Mouse (Mus musculus) gastrocnemius, postnatal 36 days (tissue): ENCODE results near the gene Il21r. TPM values are rescaled to one million over a fixed set of nuclear protein-coding genes. Genes with fewer than 3 reads are reported as not detected.

Source experiments
- DNase-seq, 2 experiments: peaks; one replicate each; pipeline ENCODE4 v3.0.0; 2022
- intact Hi-C: fragments of 180-260 bp; cut with DNase I; formaldehyde crosslinking; loops from one replicate; pipeline ENCODE4 v1.15.1; 2025
- long read RNA-seq, 2 experiments: library from polyadenylated mRNA; stranded (forward); transcript quantifications; one replicate each; pipeline ENCODE4 v2.0.0; 2021
- total RNA-seq, 2 experiments: library from RNA; stranded (reverse); gene quantifications; 2 replicates each; pipeline ENCODE4 v1.2.3; 2021

Gene Il21r
- under 1 TPM in 1 of 2 experiments, not detected in 1; 0.59 TPM for total RNA-seq
- long read RNA-seq, experiment 1: 0 reads
- long read RNA-seq, experiment 2: 0 reads

DNA sequence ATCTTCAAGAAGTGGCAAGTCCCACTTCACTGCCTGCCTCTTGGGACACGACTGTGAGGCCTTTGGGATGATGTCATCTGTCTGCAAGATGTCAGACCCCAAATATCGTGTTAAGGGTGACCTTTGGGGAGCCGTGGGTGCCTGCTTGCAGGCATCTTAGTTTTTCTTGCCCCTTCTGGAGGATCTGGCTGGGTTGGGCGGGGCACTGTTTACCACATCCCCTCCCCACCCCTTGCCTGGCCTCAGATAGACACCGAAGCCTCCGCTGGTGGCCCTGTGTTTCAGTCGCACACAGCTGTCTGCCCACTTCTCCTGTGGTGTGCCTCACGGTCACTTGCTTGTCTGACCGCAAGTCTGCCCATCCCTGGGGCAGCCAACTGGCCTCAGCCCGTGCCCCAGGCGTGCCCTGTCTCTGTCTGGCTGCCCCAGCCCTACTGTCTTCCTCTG is at the start of gene Il21r:
TSS of gene Il21r (plus strand) at position 245 of the 447 bp plus-strand sequence.
- no peak for DNase-seq
- intact Hi-C loops: no loop called here

DNA sequence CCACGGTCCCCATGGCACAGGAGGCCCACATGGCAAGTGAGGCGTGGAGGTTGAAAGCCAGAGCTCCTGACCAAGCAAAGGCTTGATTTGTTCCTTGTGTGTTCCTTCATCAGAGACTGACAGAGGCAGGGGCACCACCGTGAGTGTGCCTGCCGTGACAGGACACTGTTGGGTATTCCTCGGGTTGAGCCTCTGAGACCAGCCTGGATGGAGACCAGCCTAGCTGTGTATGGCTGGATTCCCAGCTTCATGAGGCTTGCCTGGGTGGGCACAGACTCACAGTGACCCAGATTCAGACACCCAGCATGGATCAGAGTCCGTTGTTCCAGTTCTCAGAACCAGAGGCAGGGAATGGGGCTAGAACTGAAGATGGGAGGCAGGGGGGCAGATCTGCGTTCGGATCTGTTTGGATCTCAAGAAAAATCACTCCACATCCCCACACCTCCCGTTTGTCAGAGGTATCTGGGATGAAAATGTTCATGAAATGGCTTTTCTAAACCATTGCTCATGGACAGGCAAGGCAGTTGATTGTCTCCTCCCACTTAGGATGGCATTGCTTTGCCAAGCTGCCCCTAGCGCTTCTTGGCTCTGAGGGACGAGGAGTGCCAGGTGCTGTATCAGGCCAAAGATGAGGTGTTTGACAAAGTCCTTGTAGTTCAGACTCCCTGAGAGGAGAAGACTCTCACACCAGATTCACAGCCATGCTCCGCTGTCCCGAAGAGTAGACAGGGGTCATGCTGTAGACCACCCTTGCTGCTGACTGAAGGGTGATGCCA is 49.4 kb upstream of the Il21r start:
- no peak for DNase-seq
- intact Hi-C loops: loop anchor here (5.0 kb wide), 1 partner anchor 62 kb away; the partner anchor contains the start of gene Nsmce1

- intact Hi-C loops: loop anchor here (5.0 kb wide), 1 partner anchor 62 kb away; the partner anchor contains the start of gene Nsmce1
These were observed 48.6 kb upstream of the Il21r start for GRCm38 (mm10) chr7:125554456-125555114.

DNA sequence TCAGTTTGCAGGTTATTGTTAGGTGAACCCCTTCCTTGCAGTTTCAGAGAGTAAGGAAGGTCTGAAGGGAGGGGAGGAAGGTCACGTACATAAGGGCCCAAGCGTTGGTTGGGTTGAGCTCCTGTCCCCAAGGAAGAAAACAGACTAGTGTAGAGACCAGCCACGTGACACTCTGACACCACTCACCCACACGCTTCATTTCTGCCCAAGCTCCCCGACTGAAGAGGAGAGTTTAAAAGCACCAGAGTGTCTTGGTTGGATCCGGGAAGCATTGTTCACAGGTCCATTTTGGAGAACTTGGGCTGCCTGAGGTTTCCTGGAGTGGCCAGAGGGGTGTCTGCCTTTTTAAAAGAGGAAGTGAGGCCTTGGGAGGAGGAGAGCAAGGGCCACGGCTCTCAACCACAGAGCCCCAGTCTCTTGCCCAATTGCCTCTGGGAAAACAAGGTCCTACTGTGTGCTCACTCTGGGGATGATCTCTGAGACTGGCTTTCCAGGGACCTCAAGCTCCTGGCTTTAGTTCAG is 47.8 kb upstream of the Il21r start:
- DNase-seq: no peak
- intact Hi-C loops: no loop called here

More at GRCm38 (mm10) chr7:125554456-125555114, 48.6 kb upstream of the Il21r start:
- no peak for DNase-seq

GRCm38 (mm10) chr7:125556096-125556495 is 47.1 kb upstream of the Il21r start:
- intact Hi-C loops: no loop called here
- no peak for DNase-seq

DNA sequence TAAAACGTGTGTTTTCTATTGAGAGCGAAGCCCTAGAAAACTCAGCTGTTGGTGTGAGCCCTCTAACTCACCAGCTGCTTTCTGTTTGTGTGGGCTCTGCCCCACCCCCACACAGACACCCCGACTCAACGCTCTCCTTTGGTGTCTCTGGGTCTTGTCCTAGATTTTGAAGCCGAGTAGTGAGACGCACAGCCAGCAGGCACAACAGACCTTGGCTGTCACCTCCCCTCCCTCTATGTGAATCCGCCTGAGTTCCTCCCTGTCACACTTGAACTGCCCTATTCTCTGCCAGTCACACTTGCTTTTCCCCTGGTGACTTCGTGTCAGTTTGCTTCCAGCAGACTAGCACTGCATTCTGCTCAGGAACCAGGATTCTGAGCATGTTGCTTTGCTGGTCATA is 46.4 kb upstream of the Il21r start:
- no peak for DNase-seq
- intact Hi-C loops: no loop called here

- DNase-seq: no peak
- intact Hi-C loops: no loop called here
These were observed 44.8 kb upstream of the Il21r start for GRCm38 (mm10) chr7:125558401-125558945.

DNA sequence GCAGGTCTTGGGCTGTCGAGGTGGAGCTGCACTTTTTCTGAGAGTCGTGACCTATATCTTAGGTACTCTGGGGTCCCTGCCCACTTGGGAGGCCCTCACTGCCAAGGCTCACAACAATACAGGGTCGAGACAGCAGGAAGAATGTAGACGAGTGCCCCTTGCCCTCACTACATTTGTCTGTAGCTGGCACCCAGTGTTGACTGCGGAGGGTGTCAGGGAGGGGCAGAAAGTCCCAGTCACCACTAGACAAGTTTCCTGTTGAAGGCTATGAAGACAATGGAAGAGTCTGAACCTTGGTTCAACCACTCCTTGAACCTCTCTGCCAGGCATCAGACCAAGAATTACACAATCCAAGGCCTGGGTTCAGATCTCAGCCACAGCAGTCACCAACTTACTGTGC is 44.2 kb upstream of the Il21r start:
- intact Hi-C loops: no loop called here
- no peak for DNase-seq

DNA sequence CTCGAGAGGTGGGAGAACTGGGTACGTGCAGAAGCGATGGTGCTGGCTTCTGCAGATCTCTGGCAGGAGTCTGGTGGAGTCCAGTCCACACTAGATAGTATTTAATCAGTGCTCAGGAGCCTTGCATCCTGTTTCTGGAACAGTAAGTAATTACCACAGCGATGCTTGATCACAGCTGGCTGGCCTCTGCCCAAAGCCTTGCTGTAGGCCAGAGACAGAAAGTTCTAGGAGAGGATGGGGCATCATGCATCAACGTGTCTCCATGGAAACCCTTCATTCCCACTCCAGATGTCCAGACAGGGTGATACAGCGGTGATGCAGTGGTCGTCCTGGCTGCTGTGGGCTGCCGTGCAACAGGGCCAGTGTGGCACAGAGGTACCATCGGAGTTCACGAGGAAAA is 43.7 kb upstream of the Il21r start:
- intact Hi-C loops: no loop called here
- peak in 1 of 2 experiments; percentile 50 for DNase-seq

DNA sequence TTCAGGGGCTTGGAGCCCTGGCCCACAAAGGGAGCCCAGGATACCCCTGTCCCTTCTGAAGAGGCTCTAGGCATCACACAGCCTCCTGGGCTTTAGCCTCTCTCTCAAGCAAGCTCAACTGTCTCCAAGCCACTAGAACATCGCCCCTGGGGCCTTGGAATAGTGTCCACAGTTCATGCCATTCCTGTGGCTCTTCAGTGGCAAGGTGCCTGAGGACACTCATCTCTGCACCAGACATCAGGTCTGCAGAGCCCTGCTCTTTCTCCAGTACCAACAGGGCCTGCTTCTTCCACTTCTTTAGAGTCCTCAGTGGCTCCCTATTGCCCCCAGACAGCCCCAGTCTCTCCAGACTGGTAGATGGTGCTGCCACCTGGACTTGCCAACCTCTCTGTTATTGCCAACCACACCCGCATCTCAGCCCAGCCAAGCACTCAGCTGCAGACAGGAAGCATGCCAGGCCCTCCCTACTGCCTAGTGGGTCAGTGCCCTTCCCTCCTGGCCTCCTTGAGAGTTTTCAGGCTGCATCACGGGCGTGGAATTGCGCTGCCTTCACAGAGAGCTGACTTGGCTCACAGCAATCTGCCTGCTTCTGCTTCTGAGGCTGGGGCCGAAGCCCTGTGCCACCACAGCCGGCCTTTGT is 43.0 kb upstream of the Il21r start:
- intact Hi-C loops: no loop called here
- DNase-seq: peak; percentile 49 to 53

- intact Hi-C loops: no loop called here
These were observed 42.0 kb upstream of the Il21r start for GRCm38 (mm10) chr7:125561085-125561690.

DNA sequence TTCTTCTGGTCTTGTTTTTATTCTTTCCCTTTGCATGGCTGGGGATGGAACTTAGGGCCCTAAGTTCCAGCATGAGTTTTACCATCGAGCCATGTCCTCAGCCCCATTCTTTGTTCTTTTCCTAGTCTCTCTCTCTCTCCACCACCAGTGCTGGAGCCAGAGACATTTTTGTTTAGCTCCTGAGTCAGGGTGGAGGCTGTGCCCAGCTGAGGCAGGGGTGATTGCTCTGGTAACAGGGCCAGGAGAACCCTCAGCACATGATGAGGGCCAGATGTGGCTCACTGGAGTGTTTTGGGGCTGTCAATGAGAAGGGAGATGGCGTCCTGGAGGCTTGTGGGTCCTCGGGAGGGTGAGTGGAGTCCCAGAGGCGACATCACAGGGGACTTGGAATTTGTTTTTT is 40.8 kb upstream of the Il21r start:
- no peak for DNase-seq
- intact Hi-C loops: no loop called here

More at GRCm38 (mm10) chr7:125561085-125561690, 42.0 kb upstream of the Il21r start:
- DNase-seq: peak; percentile 80 to 91

- DNase-seq: no peak
- intact Hi-C loops: no loop called here
These were observed 40.1 kb upstream of the Il21r start for GRCm38 (mm10) chr7:125563093-125563492.

- intact Hi-C loops: no loop called here
These were observed 38.8 kb upstream of the Il21r start for GRCm38 (mm10) chr7:125564316-125565024.

DNA sequence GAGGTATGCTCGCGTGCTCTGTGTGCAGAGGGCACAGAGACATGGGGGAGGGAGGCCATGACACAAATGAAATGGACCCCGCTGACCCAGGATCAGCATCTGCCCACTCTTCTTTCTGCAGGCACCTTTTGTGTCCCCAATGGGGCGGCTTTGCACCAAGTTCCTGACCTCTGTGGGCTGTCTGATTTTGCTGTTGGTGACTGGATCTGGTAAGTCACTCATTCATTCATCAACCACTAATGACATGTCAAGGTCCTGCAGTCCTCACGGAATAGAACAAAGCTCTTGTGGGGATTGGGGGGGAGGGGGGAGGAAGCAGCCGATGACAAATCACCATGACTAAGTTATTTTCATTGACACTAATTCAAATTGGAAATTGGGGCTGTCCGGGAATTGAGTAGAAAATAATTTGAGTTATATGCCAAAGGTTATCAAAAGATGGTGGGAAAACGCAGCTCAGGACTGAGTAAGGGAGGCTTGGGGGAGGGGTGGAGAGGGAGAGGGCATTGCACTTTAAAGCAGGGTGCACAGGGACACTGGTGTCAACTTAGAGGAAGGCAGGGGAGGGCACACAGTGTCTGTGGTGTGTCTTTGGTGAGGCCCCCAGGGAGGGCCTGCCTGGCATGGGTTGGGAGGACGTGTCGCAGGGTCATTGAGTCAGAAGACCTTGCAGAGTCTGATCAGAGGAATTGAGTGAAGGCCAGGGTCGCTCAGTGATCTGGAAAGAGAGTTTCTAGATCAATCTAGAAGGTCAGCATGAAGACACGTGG is 37.5 kb upstream of the Il21r start:
- intact Hi-C loops: no loop called here
- DNase-seq: no peak

More at GRCm38 (mm10) chr7:125564316-125565024, 38.8 kb upstream of the Il21r start:
- DNase-seq: no peak

DNA sequence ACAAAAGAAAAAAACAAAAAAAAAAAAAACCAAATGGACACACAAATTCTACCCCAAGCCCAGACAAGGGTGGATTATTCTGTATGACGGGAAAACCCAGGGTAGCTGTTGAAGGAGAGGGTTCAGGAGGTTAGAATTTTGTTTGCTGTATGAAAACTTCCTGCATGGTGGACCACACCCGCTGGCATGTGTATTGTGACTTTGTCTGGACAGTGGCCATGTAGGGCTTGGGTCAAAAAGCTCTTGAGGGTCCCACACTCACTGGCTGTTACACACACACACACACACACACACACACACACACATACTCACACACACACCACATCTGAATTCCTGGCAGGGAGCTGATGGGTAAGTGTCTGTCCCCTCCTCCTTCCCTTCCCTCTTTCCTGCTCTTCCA is 36.8 kb upstream of the Il21r start:
- no peak for DNase-seq
- intact Hi-C loops: no loop called here

- intact Hi-C loops: no loop called here
- no peak for DNase-seq
These were observed 34.3 kb upstream of the Il21r start for GRCm38 (mm10) chr7:125568888-125569287.

- DNase-seq: no peak
- intact Hi-C loops: no loop called here
These were observed 31.3 kb upstream of the Il21r start for GRCm38 (mm10) chr7:125571891-125572290.

DNA sequence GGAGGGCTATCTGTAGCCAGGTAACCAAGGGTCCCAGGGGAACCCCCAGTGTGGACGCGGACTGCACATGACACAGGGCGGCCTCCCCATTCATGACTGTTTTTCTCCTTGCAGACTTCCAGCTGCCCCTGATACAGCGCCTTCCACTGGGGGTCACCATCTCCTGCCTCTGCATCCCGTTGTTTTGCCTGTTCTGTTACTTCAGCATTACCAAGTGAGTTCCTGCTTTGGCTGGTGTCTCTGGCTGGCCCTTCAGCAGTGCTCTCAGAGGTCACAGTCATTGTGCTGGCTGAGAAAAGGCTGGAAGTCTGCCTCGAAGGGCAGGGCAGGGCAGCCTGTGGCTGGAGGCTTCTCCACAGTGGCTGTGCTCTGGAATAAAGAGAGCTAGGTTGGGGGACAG is 30.5 kb upstream of the Il21r start:
- intact Hi-C loops: no loop called here
- no peak for DNase-seq
